Mouse (Mus musculus): ENCODE data around the gene Cdc14b. TPM values are rescaled to one million over a fixed set of nuclear protein-coding genes. Genes with fewer than 3 reads are reported as not detected.

The Cdc14b gene
- polyA plus RNA-seq, 1 experiment from 2014 or later: 17.5 TPM

DNA sequence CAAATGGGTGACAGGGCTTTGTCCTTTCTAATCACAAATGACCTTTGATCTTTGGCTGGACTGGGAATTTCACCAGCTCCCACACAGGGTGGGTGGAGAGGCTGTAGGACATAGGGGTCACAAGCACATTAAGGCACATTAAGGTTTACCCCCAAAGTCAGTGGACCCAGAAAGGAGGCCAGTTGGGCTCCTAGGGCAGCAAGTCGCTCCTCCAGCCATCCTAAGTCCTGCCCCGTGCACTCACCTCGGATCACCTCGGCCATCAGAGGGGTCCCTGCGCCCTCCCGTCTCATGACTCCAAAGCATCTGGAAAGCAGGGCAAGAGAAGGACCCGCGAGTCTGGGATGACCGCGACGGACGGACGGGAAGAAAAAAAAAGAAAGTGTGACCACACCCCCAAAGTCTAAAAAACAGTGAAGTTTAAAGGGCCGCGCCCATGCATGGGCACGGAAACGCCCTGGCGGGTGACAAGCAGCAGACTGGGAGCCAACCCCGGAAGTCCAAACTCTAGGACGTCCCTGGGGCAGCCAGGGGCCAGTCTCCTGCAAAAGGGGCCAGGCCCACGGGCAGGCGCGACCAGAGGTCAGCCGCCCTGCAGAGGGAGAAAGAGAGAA lies 26.8 kb downstream of the Cdc14b start:
- no peaks in the 10 kb centered on the region for H3K9me3 ChIP-seq (replicated peaks)
- peak overlapping the region; percentile 62 for H3K9ac ChIP-seq
- H3K36me3 ChIP-seq: no peaks in the 10 kb centered on the region
- 2% methylated on average over 24 of the region's 24 CpGs for WGBS
- H3K4me2 ChIP-seq: peak overlapping the region; percentile 93
- no peaks in the 10 kb centered on the region for H3K27me3 ChIP-seq
- peaks cover 15% of the 10 kb centered on the region for H3K4me1 ChIP-seq
- H3K27ac ChIP-seq: peak overlapping the region; percentile 58; the same call in 1 of the 2 replicates
- peak; percentile 95 for ATAC-seq (replicated peaks; ENCODE audit: low FRiP score)
- H3K4me3 ChIP-seq (replicated peaks): peak overlapping the region; percentile 64

DNA sequence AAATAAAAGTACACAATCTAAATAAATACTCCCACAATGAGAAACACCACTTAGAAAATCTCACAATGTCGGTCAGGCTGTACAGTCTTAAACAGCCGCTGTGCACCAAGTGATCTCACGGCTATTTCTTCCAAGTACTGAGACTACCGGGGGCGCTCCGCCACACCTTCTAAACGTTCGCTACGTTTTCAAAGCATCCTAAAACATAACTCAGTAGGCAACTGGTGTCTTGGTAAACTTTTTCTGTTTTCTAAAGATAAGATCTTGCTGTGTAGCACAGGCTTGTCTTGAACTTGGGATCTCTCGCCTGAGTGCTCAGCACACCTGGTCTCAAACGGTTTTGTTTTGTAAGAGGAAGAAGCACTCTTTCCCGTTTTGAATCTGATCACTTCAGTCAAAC lies 29.0 kb downstream of the Cdc14b start:
- no peak for ATAC-seq (replicated peaks; ENCODE audit: low FRiP score)
- Histone ChIP-seq H3K4me3 (replicated peaks) (no peak overlapping the region), H3K9ac (no peak overlapping the region), H3K27ac (no peak overlapping the region), H3K4me2 (no peak overlapping the region), H3K36me3 (peaks cover 3% of the 10 kb centered on the region; the same call in 1 of the 2 replicates), H3K4me1 (peaks cover 15% of the 10 kb centered on the region), H3K9me3 (replicated peaks) (no peaks in the 10 kb centered on the region), H3K27me3 (no peaks in the 10 kb centered on the region)
- 79% methylated on average over 12 of the region's 12 CpGs for WGBS

DNA sequence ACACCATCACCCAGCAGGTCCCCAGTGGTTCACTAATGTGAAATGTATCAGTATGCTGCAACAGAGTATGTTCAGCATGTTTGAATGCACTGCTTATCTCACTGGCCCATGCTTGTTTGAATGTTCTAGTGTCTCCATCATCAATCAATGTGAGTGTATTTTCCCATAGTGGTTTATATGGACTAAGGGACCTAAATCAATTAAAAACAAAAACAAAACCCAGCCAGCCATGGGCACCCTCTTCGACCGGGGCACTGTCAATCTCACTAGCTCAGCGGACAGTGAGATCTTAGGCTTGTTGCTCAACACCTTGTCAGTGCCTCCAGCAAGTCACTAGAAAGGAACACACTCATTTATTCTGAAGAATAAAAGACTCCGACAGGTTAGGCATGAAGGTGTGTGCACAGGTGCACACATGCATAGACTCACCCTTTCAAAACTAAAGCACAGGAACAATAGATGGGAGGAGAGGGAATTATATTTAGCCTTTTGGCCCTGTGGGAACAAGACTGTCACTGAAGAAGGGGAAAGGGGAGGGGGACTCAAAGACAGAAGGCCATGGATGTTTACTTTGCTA lies 30.3 kb downstream of the Cdc14b start:
- no peak for ATAC-seq (replicated peaks; ENCODE audit: low FRiP score)

DNA sequence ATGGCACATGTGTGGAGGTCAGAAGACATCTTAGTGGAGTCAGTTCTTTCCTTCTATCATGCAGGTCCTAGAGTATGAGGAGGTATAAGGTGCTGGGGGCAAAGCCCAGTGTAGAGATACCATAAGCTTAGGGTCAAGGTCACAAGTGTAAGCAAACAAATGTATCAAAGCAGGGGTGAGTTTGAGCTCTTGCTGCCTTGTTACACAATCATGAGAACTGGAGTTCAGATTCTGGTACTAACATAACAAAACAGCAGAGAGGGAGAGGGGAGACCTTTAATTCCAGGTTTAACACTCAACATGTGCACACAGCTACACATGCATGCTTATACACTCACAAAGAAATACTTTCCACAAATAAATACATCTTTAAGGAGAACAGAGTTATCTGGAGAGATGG lies 32.4 kb downstream of the Cdc14b start:
- no peak overlapping the region for H3K27ac ChIP-seq
- ATAC-seq (replicated peaks; ENCODE audit: low FRiP score): no peak
- peaks cover 3% of the 10 kb centered on the region; the same call in 1 of the 2 replicates for H3K36me3 ChIP-seq
- no peak overlapping the region for H3K4me3 ChIP-seq (replicated peaks)
- H3K9me3 ChIP-seq (replicated peaks): no peaks in the 10 kb centered on the region
- no peaks in the 10 kb centered on the region for H3K27me3 ChIP-seq
- no peak overlapping the region for H3K9ac ChIP-seq
- H3K4me2 ChIP-seq: no peak overlapping the region
- no peaks in the 10 kb centered on the region for H3K4me1 ChIP-seq

More for the DNA sequence above, 30.3 kb downstream of the Cdc14b start:
- Histone ChIP-seq H3K4me2 (no peak overlapping the region), H3K27ac (no peak overlapping the region), H3K9me3 (replicated peaks) (no peaks in the 10 kb centered on the region), H3K27me3 (no peaks in the 10 kb centered on the region), H3K4me1 (peaks cover 15% of the 10 kb centered on the region), H3K4me3 (replicated peaks) (no peak overlapping the region), H3K36me3 (peaks cover 3% of the 10 kb centered on the region; the same call in 1 of the 2 replicates), H3K9ac (no peak overlapping the region)
- 78% methylated on average over 4 of the region's 4 CpGs for WGBS

DNA sequence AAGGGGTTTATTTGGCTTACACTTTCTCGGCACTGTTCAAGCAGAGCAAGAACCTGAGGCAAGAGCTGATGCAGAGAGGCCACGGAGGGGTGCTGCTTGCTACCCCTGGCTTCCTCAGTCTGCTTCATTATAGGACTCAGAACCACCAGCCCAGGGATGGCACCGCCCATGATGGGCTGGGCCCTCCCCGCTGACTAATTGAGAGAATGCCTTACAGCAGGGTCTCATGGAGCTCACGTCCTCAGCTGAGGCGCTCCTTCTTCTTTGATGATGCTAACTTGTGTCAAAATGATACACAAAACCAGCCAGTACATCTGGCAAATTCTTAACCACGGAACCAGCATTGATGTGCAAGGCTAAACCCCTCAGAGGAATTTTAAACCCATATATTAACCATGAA lies 34.5 kb downstream of the Cdc14b start:
- no peak overlapping the region for H3K27ac ChIP-seq
- H3K4me1 ChIP-seq: peaks cover 9% of the 10 kb centered on the region; the same call in 1 of the 2 replicates
- no peaks in the 10 kb centered on the region for H3K9me3 ChIP-seq (replicated peaks)
- H3K4me3 ChIP-seq (replicated peaks): no peak overlapping the region
- H3K4me2 ChIP-seq: no peak overlapping the region
- 77% methylated on average over 7 of the region's 7 CpGs for WGBS
- no peak for ATAC-seq (replicated peaks; ENCODE audit: low FRiP score)
- H3K36me3 ChIP-seq: peaks cover 3% of the 10 kb centered on the region; the same call in 1 of the 2 replicates
- no peak overlapping the region for H3K9ac ChIP-seq
- H3K27me3 ChIP-seq: no peaks in the 10 kb centered on the region

DNA sequence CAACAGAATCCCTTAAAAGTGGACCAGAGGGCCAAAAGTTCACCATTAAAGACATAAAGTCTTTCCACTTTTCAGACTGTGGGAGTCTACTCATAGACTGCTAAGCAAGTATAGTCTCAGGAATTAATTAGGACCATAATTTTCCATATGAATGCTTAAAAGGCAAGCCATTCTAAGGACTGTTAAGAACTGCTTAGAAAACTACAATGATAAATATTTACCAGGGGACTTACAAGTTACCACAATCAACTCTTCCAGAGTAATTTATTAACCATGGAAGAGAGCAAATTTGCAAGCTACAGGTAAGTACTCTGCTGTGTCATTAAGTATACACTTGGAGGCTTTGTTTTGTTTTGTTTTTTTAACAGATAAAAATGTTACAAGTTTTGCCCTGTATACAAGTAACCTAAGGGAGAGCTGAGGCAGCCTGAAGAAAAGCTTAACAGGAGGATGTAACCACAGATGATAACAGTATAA lies 37.4 kb downstream of the Cdc14b start:
- ATAC-seq (replicated peaks; ENCODE audit: low FRiP score): peak; percentile 29; the same call in 1 of the 2 replicates
- Histone ChIP-seq H3K9me3 (replicated peaks) (no peaks in the 10 kb centered on the region), H3K27me3 (no peaks in the 10 kb centered on the region), H3K9ac (no peak overlapping the region), H3K36me3 (peaks cover 3% of the 10 kb centered on the region; the same call in 1 of the 2 replicates), H3K4me2 (no peak overlapping the region), H3K4me3 (replicated peaks) (no peak overlapping the region), H3K27ac (peak overlapping the region; percentile 33), H3K4me1 (peaks cover 15% of the 10 kb centered on the region; the same call in 1 of the 2 replicates)

DNA sequence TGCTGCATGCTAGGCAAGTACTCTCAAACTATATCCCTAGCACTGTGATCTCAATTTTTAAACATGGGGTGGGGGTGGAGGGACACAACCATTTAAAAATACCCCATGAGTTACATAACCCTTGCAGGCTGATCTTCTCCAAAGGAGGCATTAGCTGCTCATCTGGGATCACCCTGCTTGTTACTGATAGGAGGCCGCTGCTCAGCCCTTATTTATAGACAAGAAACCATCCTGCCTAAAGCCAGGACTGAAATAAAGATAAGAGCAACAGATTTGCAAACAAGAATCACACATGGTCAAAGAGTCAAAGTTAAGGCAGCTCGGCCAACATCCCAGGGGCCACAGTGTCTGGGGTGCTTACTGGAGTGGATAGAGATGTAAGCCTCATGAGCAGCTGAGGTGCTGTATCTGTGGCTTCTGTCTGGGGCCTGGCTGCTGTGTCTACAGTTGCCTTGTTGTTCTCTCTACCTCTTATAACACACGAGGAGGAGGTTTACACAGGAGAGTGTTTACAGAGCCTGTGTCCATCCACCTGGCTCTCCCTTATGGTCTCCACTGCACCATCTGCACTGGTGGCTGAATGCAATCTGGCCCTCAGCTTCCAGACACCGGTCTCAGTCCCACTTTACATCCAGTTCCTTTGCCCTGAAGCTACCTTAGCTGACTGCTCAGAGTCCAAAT lies 38.0 kb downstream of the Cdc14b start:
- 64% methylated on average over 4 of the region's 4 CpGs for WGBS
- Histone ChIP-seq H3K27ac (peak overlapping the region; percentile 33), H3K4me1 (peaks cover 15% of the 10 kb centered on the region; the same call in 1 of the 2 replicates), H3K9ac (no peak overlapping the region), H3K36me3 (no peaks in the 10 kb centered on the region), H3K4me2 (no peak overlapping the region), H3K4me3 (replicated peaks) (no peak overlapping the region), H3K9me3 (replicated peaks) (no peaks in the 10 kb centered on the region), H3K27me3 (no peaks in the 10 kb centered on the region)
- ATAC-seq (replicated peaks; ENCODE audit: low FRiP score): peak; percentile 49; the same call in 1 of the 2 replicates

DNA sequence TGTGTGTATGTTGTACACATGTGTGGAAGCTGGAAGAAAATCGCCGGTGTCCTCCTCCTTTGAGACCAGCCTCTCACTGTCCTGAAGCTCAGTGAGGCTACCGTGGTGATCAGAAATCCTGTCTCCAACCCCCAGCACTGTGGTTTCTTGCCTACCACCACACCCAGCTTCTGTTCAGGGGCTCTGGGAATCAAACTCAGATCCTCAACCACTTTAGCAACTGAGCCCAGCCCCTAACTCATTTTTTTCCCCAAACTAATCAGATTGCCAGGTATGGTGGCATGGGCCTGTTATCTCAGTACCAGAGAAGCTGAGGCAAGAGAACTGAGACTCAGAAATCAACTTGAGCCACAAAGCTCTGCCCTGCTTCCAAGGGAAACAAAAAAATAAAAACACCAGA lies 39.3 kb downstream of the Cdc14b start:
- ATAC-seq (replicated peaks; ENCODE audit: low FRiP score): no peak
- Histone ChIP-seq H3K4me1 (peaks cover 15% of the 10 kb centered on the region; the same call in 1 of the 2 replicates), H3K9ac (no peak overlapping the region), H3K36me3 (no peaks in the 10 kb centered on the region), H3K4me2 (no peak overlapping the region), H3K27me3 (no peaks in the 10 kb centered on the region), H3K27ac (no peak overlapping the region), H3K9me3 (replicated peaks) (no peaks in the 10 kb centered on the region), H3K4me3 (replicated peaks) (no peak overlapping the region)
- WGBS: 78% methylated on average over 3 of the region's 3 CpGs

DNA sequence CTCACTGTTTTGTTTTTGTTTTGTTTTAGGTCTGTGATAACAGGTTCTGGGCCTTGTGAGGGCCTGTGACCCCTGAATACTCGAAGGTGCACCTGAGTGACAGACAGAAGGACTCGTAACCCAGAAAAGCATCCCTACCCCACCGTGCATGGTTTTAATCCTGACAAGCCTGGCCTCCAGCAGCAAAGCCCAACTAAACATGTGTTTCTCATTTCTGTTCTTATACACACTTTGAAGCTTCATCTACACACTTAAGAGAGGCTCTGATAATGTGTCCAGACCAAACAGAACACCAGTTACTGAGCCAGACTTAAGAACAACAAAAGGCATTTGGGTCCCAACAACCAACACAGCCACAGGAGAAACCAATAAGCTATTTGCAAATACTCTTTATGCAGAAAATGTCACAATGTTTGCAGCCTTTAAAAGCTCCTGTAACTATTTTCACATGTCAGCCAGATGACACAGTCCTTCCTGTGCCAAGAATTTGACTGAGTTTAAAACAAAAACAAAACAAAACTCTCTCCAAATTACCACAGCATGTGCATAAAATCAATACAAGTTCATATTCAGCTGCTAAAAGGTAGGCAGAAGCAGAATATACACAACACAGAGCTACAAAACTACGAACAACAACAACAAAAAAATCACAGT lies 39.9 kb downstream of the Cdc14b start:
- WGBS: 62% methylated on average over 4 of the region's 4 CpGs
- Histone ChIP-seq H3K36me3 (no peaks in the 10 kb centered on the region), H3K4me3 (replicated peaks) (no peak overlapping the region), H3K9me3 (replicated peaks) (no peaks in the 10 kb centered on the region), H3K4me1 (peaks cover 15% of the 10 kb centered on the region; the same call in 1 of the 2 replicates), H3K4me2 (no peak overlapping the region), H3K9ac (no peak overlapping the region), H3K27ac (0 out of 2 replicates have a peak overlapping the region, but pooled peaks have one; percentile 32), H3K27me3 (no peaks in the 10 kb centered on the region)
- no peak for ATAC-seq (replicated peaks; ENCODE audit: low FRiP score)

DNA sequence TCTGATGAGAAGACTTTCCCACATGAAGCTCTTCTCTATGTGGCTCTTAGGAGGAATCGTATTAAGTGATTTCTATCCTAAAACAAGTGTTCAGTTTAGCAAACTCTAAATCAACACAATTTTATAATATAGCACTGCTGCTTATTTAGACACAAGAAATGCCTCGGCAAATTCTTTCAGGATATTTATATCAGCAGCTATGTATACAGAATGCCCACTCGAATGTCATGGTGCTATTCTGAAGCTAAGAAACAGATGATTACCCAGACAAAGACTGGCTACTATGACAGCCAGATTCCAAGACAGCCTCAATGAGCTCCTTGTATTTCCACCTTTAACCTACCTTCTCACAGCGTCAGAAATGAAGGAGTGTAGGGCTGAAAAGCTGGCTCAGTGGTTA lies 42.0 kb downstream of the Cdc14b start:
- H3K27me3 ChIP-seq: no peaks in the 10 kb centered on the region
- no peak overlapping the region for H3K4me3 ChIP-seq (replicated peaks)
- H3K36me3 ChIP-seq: no peaks in the 10 kb centered on the region
- peaks cover 15% of the 10 kb centered on the region; the same call in 1 of the 2 replicates for H3K4me1 ChIP-seq
- H3K27ac ChIP-seq: no peak overlapping the region
- H3K9me3 ChIP-seq (replicated peaks): no peaks in the 10 kb centered on the region
- no peak overlapping the region for H3K9ac ChIP-seq
- WGBS: 88% methylated on average over 4 of the region's 4 CpGs
- no peak overlapping the region for H3K4me2 ChIP-seq
- ATAC-seq (replicated peaks; ENCODE audit: low FRiP score): no peak

DNA sequence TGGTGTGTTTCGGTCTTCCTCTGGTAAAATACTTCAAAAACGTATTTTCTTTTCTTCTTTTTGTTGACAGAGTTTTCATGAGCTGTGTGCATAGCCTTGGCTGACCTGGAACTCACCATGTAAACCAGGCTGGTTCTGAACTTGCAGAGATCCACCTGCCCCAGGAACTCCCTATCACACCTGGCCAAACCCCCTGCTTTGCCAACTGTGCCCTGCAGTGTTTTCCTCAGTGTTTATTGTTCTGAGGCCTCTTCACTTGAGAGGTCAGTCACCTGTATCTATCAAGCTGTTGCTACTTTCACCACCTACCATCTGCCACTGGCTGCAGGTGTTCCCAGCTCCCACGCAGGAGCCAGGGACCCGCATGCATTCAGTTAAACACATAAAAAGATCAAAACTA lies 48.4 kb downstream of the Cdc14b start:
- H3K9ac ChIP-seq: no peak overlapping the region
- WGBS: 89% methylated on average over 4 of the region's 4 CpGs
- H3K9me3 ChIP-seq (replicated peaks): no peaks in the 10 kb centered on the region
- H3K36me3 ChIP-seq: 0 out of 2 replicates have a peak, but pooled peaks cover 2% of the 10 kb centered on the region
- ATAC-seq (replicated peaks; ENCODE audit: low FRiP score): no peak
- H3K4me1 ChIP-seq: no peaks in the 10 kb centered on the region
- no peak overlapping the region for H3K4me3 ChIP-seq (replicated peaks)
- H3K4me2 ChIP-seq: no peak overlapping the region
- no peak overlapping the region for H3K27ac ChIP-seq
- H3K27me3 ChIP-seq: no peaks in the 10 kb centered on the region

DNA sequence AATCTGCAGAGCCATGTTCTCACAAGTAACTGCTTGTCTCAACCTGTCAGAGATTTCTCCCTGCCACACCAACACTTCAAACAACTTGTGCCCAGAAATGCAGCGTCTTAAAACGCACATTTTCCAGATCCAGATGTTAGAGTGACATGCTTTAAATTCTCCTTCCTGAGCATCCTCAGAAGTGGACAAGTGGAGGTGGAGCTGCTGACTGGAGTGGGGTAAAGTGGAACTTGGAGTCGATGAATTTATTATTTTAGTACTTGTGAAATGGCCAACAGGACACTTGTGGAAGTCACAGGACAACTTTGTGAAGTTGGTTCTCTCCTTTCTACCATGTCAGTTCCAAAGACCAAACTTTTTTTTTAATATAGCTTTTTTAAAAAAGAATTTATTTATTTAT lies 49.4 kb downstream of the Cdc14b start:
- WGBS: 83% methylated on average over 3 of the region's 3 CpGs
- H3K36me3 ChIP-seq: 0 out of 2 replicates have a peak, but pooled peaks cover 2% of the 10 kb centered on the region
- no peak for ATAC-seq (replicated peaks; ENCODE audit: low FRiP score)

More for the DNA sequence above, 49.4 kb downstream of the Cdc14b start:
- Histone ChIP-seq H3K27me3 (no peaks in the 10 kb centered on the region), H3K4me3 (replicated peaks) (no peak overlapping the region), H3K9me3 (replicated peaks) (no peaks in the 10 kb centered on the region), H3K9ac (no peak overlapping the region), H3K4me1 (no peaks in the 10 kb centered on the region), H3K27ac (no peak overlapping the region), H3K4me2 (no peak overlapping the region)

Data from kidney, embryonic 15.5 days (tissue).